Mouse (Mus musculus): Measurements from ENCODE around the gene 1700092M07Rik.
"Not testable (repeated sequence)": the region's sequence is repeated elsewhere in the genome, so short reads cannot be mapped to it uniquely, and the experiment has no call there.

Gene 1700092M07Rik

GRCm38 (mm10) chr19:8716767-8717475 is 23.6 kb upstream of the 1700092M07Rik start:
- no peak for DNase-seq (ENCODE audit: low spot score in 2 of 2)

- peak in 1 of 2 experiments; percentile 60 for DNase-seq (ENCODE audit: low spot score in 2 of 2)
Observed at GRCm38 (mm10) chr19:8718357-8718756, 22.2 kb upstream of the 1700092M07Rik start.

GRCm38 (mm10) chr19:8719037-8719436 is 21.5 kb upstream of the 1700092M07Rik start:
- not testable (repeated sequence) for DNase-seq (ENCODE audit: low spot score in 2 of 2)

- DNase-seq (ENCODE audit: low spot score in 2 of 2): no peak
Observed at GRCm38 (mm10) chr19:8721378-8721777, 19.1 kb upstream of the 1700092M07Rik start.

- no peak for DNase-seq (ENCODE audit: low spot score in 2 of 2)
Observed at GRCm38 (mm10) chr19:8722021-8722420, 18.5 kb upstream of the 1700092M07Rik start.

GRCm38 (mm10) chr19:8722559-8722906 is 18.0 kb upstream of the 1700092M07Rik start:
- no peak for DNase-seq (ENCODE audit: low spot score in 2 of 2)

- peak; percentile 96 to 97 for DNase-seq (ENCODE audit: low spot score in 2 of 2)
Observed at GRCm38 (mm10) chr19:8722907-8723573, 17.5 kb upstream of the 1700092M07Rik start, which contains the start of gene Slc3a2. Gene Slc3a2, minus strand, starts transcription at chr19:8723369.

- no peak for DNase-seq (ENCODE audit: low spot score in 2 of 2)
Observed at GRCm38 (mm10) chr19:8723574-8724346, 16.8 kb upstream of the 1700092M07Rik start.

- no peak for DNase-seq (ENCODE audit: low spot score in 2 of 2)
Observed at GRCm38 (mm10) chr19:8724392-8724791, 16.1 kb upstream of the 1700092M07Rik start.

- DNase-seq (ENCODE audit: low spot score in 2 of 2): no peak
Observed at GRCm38 (mm10) chr19:8725081-8725613, 15.4 kb upstream of the 1700092M07Rik start.

- no peak for DNase-seq (ENCODE audit: low spot score in 2 of 2)
Observed at GRCm38 (mm10) chr19:8726609-8727390, 13.7 kb upstream of the 1700092M07Rik start.

- DNase-seq (ENCODE audit: low spot score in 2 of 2): no peak
Observed at GRCm38 (mm10) chr19:8727495-8728114, 12.9 kb upstream of the 1700092M07Rik start.

GRCm38 (mm10) chr19:8728335-8729099 is 12.0 kb upstream of the 1700092M07Rik start:
- not testable (repeated sequence) for DNase-seq (ENCODE audit: low spot score in 2 of 2)

- DNase-seq (ENCODE audit: low spot score in 2 of 2): no peak
Observed at GRCm38 (mm10) chr19:8734334-8734733, 6.2 kb upstream of the 1700092M07Rik start.

GRCm38 (mm10) chr19:8735389-8736159 is 4.9 kb upstream of the 1700092M07Rik start, which contains the start of gene Wdr74:
Gene Wdr74, plus strand, starts transcription at chr19:8735827.
- DNase-seq (ENCODE audit: low spot score in 2 of 2): peak; percentile 95 to 98

- DNase-seq (ENCODE audit: low spot score in 2 of 2): no peak
Observed at GRCm38 (mm10) chr19:8736160-8736467, 4.4 kb upstream of the 1700092M07Rik start.

- DNase-seq (ENCODE audit: low spot score in 2 of 2): no peak
Observed at GRCm38 (mm10) chr19:8738911-8739310, 1.6 kb upstream of the 1700092M07Rik start.

GRCm38 (mm10) chr19:8739646-8740045 is 872 bp upstream of the 1700092M07Rik start:
- no peak for DNase-seq (ENCODE audit: low spot score in 2 of 2)

GRCm38 (mm10) chr19:8741243-8741869 is 838 bp downstream of the 1700092M07Rik start, which contains the start of gene Stx5a:
Gene Stx5a, plus strand, starts transcription at chr19:8741413.
- DNase-seq (ENCODE audit: low spot score in 2 of 2): peak; percentile 95 to 97

Measured in right cerebral cortex, adult 2 months (tissue).